Mouse (Mus musculus) kidney, postnatal 0 days (tissue): ENCODE data around the gene Cyp27b1. TPM values are rescaled to one million over a fixed set of nuclear protein-coding genes. Genes with fewer than 3 reads are reported as not detected.

Source experiments
- ATAC-seq: fragments of 200-750 bp; cut with Nextera tagmentation; replicated peaks from 2 replicates; pipeline ENCODE4 v1.8.0; 2017; ENCODE audit warnings: low read depth, moderate number of reproducible peaks, moderate TSS enrichment, moderate library complexity; ENCODE audit not compliant: low FRiP score
- DNase-seq: peaks from one replicate; pipeline ENCODE4 v3.0.0-alpha.2; 2016; ENCODE audit warnings: low spot score
- H3K27ac ChIP-seq: fragments of 300-500 bp; sonication (generic); 2 replicates; pipeline ENCODE4 v1.5.1; 2014; ENCODE audit warnings: mild to moderate bottlenecking
- H3K27me3 ChIP-seq: fragments of 300-500 bp; sonication (generic); 2 replicates; pipeline ENCODE4 v1.6.1; 2014; ENCODE audit warnings: low read length, mixed read lengths; ENCODE audit not compliant: insufficient read depth
- H3K36me3 ChIP-seq: fragments of 300-500 bp; sonication (generic); 2 replicates; pipeline ENCODE4 v1.6.1; 2014; ENCODE audit warnings: low read length, mixed read lengths; ENCODE audit not compliant: insufficient read depth
- H3K4me1 ChIP-seq: fragments of 300-500 bp; sonication (generic); replicated peaks from 2 replicates; pipeline ENCODE4 v1.6.1; 2014; ENCODE audit warnings: antibody characterized with exemption, low read length, mixed read lengths; ENCODE audit not compliant: insufficient read depth
- H3K4me2 ChIP-seq: fragments of 300-500 bp; sonication (generic); 2 replicates; pipeline ENCODE4 v1.6.1; 2014; ENCODE audit warnings: mild to moderate bottlenecking, low read length, moderate library complexity, mixed read lengths
- H3K4me3 ChIP-seq: fragments of 300-500 bp; sonication (generic); replicated peaks from 2 replicates; pipeline ENCODE4 v1.5.1; 2014; ENCODE audit warnings: low read depth, low read length
- H3K9ac ChIP-seq: fragments of 300-500 bp; sonication (generic); 2 replicates; pipeline ENCODE4 v1.6.1; 2014; ENCODE audit warnings: low read depth, low read length
- H3K9me3 ChIP-seq: fragments of 300-500 bp; sonication (generic); replicated peaks from 2 replicates; pipeline ENCODE4 v1.6.1; 2016; ENCODE audit warnings: low read length, inconsistent platforms, mixed read lengths
- CTCF ChIP-seq: IDR thresholded peaks from 2 replicates; pipeline ENCODE4 v1.5.1; 2016; ENCODE audit warnings: antibody characterized with exemption, low read depth, mild to moderate bottlenecking, moderate library complexity
- whole genome bisulfite sequencing: fragments of 180-500 bp; shearing (Covaris S2); extraction: QIAGEN DNeasy Blood & Tissue Kit; methylation state at CpG from one replicate; pipeline ENCODE4 v1.1.7; 2014; 5-methylcytosine and 5-hydroxymethylcytosine counted together
- polyA plus RNA-seq: library from polyadenylated mRNA; unstranded; fragments of >200 nt; fragmentation: Nextera tagmentation; extraction: Ambion mirVana; gene quantifications from 2 replicates; pipeline ENCODE4 v1.2.1, GENCODE M21; 2015

The Cyp27b1 gene
- polyA plus RNA-seq, 1 experiment from 2014 or later = 38.9 TPM

GRCm38 (mm10) chr10:127075080-127075479 lies 27.0 kb downstream of the Cyp27b1 start, which contains the start of gene Agap2:
Gene Agap2, plus strand, starts transcription at chr10:127075284.
- Histone ChIP-seq H3K27me3 (peaks cover 26% of the 10 kb centered on the region), H3K36me3 (no peaks in the 10 kb centered on the region), H3K4me1 (peaks cover 24% of the 10 kb centered on the region), H3K27ac (no peak within 1 kb of the TSS), H3K9ac (no peak within 1 kb of the TSS), H3K4me3 (no peak within 1 kb of the TSS), H3K4me2 (no peak within 1 kb of the TSS), H3K9me3 (no peaks in the 10 kb centered on the region)
- ATAC-seq = no peak
- TF ChIP-seq CTCF = no peak
- WGBS = 58% methylated on average over 9 of the region's 9 CpGs
- DNase-seq = no peak

GRCm38 (mm10) chr10:127075651-127076050 lies 27.6 kb downstream of the Cyp27b1 start:
- DNase-seq (no peak), ATAC-seq (no peak)
- Histone ChIP-seq H3K27ac (no peak overlapping the region), H3K27me3 (peaks cover 32% of the 10 kb centered on the region), H3K4me1 (peaks cover 25% of the 10 kb centered on the region), H3K9ac (no peak overlapping the region), H3K9me3 (no peaks in the 10 kb centered on the region), H3K4me3 (no peak overlapping the region), H3K36me3 (no peaks in the 10 kb centered on the region), H3K4me2 (no peak overlapping the region)
- no peak for TF ChIP-seq CTCF
- 53% methylated on average over 8 of the region's 8 CpGs for WGBS

DNA sequence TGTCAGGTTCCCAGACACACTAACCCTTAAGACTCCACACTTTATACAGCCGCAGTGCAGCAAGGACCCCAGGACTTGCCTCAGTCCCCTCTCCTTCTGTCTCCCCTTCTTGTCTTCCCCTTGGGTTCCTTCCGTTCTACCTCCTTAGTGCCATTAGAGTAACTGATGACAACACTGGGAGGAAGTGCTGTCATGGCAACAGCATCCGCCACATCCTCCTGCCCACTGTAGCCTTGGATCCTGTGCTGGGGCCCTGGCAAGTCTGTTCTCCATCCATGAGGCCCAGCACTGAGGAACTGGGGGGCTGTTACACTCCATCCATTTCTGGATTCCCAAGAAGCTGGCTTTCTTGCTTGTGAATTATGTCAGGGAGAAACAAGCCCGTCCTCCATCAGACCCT lies 28.0 kb downstream of the Cyp27b1 start:
- Histone ChIP-seq H3K4me3 (no peak overlapping the region), H3K4me2 (no peak overlapping the region), H3K27me3 (peaks cover 36% of the 10 kb centered on the region), H3K36me3 (no peaks in the 10 kb centered on the region), H3K9me3 (no peaks in the 10 kb centered on the region), H3K27ac (no peak overlapping the region), H3K4me1 (peaks cover 23% of the 10 kb centered on the region), H3K9ac (no peak overlapping the region)
- ATAC-seq (no peak), DNase-seq (no peak)
- 31% methylated on average over 4 of the region's 4 CpGs for WGBS
- TF ChIP-seq CTCF = no peak

DNA sequence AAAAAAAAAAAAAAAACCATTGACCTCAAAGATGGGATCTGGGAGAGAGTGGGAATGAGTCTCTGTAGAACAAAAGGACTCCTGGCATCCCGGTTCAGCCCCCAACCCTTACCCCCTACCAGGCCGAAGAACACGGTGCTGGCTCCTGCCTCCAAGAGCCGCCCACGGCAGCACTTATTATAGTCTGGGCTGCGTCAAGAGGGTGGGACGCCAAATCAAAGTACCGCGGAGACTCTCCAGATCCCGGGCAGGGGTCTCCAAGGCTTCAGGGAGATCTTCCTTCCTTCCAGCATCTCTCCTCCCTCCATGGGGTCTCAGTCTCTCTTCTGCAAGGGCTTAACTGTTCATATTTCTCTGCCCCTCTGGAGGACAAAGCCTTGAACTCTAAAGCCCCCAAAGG lies 29.5 kb downstream of the Cyp27b1 start:
- peaks cover 42% of the 10 kb centered on the region for H3K27me3 ChIP-seq
- H3K36me3 ChIP-seq = no peaks in the 10 kb centered on the region
- H3K9ac ChIP-seq = no peak overlapping the region
- H3K4me2 ChIP-seq = no peak overlapping the region
- no peak overlapping the region for H3K4me3 ChIP-seq
- no peak overlapping the region for H3K27ac ChIP-seq
- peaks cover 27% of the 10 kb centered on the region for H3K4me1 ChIP-seq
- ATAC-seq (no peak), DNase-seq (no peak)
- WGBS = 10% methylated on average over 10 of the region's 10 CpGs
- TF ChIP-seq CTCF = no peak
- no peaks in the 10 kb centered on the region for H3K9me3 ChIP-seq

DNA sequence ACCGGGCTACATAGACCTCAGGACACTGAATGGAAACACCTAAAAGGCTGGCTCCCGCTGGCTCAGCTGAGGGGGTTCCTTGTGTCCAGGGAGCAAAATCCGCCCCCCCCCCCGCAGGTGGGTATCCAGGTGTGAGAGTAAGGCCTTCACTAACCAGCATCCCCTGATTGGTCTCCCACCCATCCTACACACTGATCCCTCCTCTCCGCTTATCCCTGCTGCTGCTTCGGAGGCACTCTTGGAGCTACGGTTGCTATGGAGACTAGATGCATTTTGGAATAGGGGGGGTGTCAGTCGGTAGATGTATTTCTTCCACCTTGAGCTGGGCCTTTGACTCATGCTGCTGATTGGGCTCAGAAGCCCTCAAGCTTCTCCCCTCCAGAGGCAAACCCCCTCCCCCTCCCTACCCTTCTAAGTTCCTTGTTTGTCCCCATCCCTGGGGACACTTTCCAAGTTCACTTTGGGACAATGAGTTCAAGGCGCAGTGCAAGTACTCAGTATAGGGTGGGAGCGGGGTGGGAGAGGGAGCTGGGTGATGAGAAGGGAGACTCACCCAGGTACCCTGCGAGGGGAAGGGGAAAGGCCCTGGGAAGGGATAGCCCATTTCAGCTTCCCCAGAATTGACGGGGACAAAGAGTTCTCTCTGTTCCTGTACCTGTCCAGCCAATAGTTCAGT lies 30.1 kb downstream of the Cyp27b1 start:
- H3K4me1 ChIP-seq = peaks cover 27% of the 10 kb centered on the region
- H3K36me3 ChIP-seq = no peaks in the 10 kb centered on the region
- H3K4me3 ChIP-seq = peak overlapping the region; percentile 43
- no peaks in the 10 kb centered on the region for H3K9me3 ChIP-seq
- H3K27ac ChIP-seq = no peak overlapping the region
- peaks cover 48% of the 10 kb centered on the region for H3K27me3 ChIP-seq
- peak overlapping the region; percentile 72; the same call in 1 of the 2 replicates for H3K4me2 ChIP-seq
- DNase-seq (no peak), ATAC-seq (no peak)
- no peak overlapping the region for H3K9ac ChIP-seq
- 3% methylated on average over 12 of the region's 12 CpGs for WGBS
- TF ChIP-seq CTCF = no peak

GRCm38 (mm10) chr10:127078677-127079575 lies 30.9 kb downstream of the Cyp27b1 start:
- Histone ChIP-seq H3K27me3 (peaks cover 48% of the 10 kb centered on the region), H3K4me3 (peak overlapping the region; percentile 43), H3K9me3 (no peaks in the 10 kb centered on the region), H3K27ac (no peak overlapping the region), H3K9ac (peak overlapping the region; percentile 44; the same call in 1 of the 2 replicates), H3K4me2 (peak overlapping the region; percentile 72), H3K36me3 (no peaks in the 10 kb centered on the region), H3K4me1 (peaks cover 27% of the 10 kb centered on the region)
- ATAC-seq (peak; percentile 17; the same call in 1 of the 2 replicates), DNase-seq (no peak)
- under 1% methylated on average over 32 of the region's 49 CpGs for WGBS
- TF ChIP-seq CTCF = no peak
